ENCODE assay signal across 8 mouse cellular contexts in the genomic region with DNA sequence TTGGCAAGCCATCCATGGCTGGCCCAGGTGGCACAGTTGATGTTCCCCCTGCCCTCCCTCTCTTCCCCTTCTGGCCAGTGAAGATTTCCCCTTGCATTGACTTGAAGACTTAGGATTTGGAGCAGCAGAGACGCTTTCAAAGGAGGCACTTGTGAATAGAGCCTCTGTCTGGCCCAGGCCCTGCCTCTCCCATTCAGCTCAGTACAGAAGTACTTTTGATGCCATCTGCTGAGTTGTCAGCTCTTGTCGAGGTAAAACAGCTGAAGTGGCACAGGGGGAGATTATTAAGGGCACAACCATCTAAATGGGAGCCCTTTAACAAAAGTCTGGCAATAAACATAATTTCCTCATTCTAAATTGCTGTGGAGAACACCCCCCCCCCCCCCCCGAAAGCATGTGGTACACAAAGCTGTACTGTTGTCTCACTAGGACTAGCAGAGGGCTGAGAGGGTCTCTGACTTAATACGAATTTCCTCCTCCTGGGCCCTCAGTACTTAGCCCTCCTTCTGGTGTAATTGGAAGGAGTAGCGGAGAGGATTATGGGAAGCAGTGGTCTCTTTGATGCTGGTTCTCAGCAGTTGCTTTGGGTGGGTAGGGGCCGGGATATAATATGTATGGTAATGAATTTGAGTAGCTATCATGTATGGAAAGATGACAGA. TPM values are rescaled to one million over a fixed set of nuclear protein-coding genes. Genes with fewer than 3 reads are reported as not detected.
A peak's percentile ranks its signal among the peaks of the same experiment; 100 is the strongest.
DNase-seq lines count a peak whose midpoint lies in the region; ATAC-seq lines count a peak whose summit lies in the region.

No protein-coding gene starts in this region.

- no peaks in the 10 kb centered on the region for H3K9me3 ChIP-seq in intestine, embryonic 14.5 days (ENCODE audit: control insufficient read depth, low read length)
- H3K9me3 ChIP-seq in intestine, embryonic 16.5 days (ENCODE audit: control insufficient read depth, low read length) = no peaks in the 10 kb centered on the region
- H3K9me3 ChIP-seq in hindbrain, embryonic 15.5 days = no peaks in the 10 kb centered on the region
- H3K9me3 ChIP-seq in midbrain, embryonic 16.5 days (replicated peaks; ENCODE audit: control insufficient read depth, low read length, poor library complexity, severe bottlenecking) = no peaks in the 10 kb centered on the region

- WGBS in intestine, embryonic 14.5 days = 58% methylated on average over 6 of the region's 6 CpGs
- WGBS in intestine, embryonic 16.5 days = 64% methylated on average over 6 of the region's 6 CpGs
- 26% methylated on average over 6 of the region's 6 CpGs for WGBS in hindbrain, embryonic 15.5 days
- WGBS in midbrain, embryonic 16.5 days = 16% methylated on average over 6 of the region's 6 CpGs

- no peak overlapping the region for H3K27ac ChIP-seq in intestine, embryonic 14.5 days (ENCODE audit: low read depth)
- no peak overlapping the region for H3K27ac ChIP-seq in intestine, embryonic 16.5 days (ENCODE audit: low read length)
- H3K27ac ChIP-seq in hindbrain, embryonic 15.5 days (replicated peaks) = peak overlapping the region; percentile 78
- H3K27ac ChIP-seq in midbrain, embryonic 16.5 days (ENCODE audit: low read length) = peak overlapping the region; percentile 68

- ATAC-seq in intestine, embryonic 14.5 days (replicated peaks; ENCODE audit: low FRiP score, low TSS enrichment, low read depth) = peak; percentile 46
- no peak for ATAC-seq in intestine, embryonic 16.5 days
- peak; percentile 75 for ATAC-seq in hindbrain, embryonic 15.5 days (ENCODE audit: low FRiP score, low read depth)
- ATAC-seq in midbrain, embryonic 16.5 days = peak; percentile 75

- H3K4me3 ChIP-seq in intestine, embryonic 14.5 days (ENCODE audit: low read depth, low read length) = no peak overlapping the region
- no peak overlapping the region for H3K4me3 ChIP-seq in intestine, embryonic 16.5 days (ENCODE audit: low read length)
- H3K4me3 ChIP-seq in hindbrain, embryonic 15.5 days = no peak overlapping the region
- no peak overlapping the region for H3K4me3 ChIP-seq in midbrain, embryonic 16.5 days (ENCODE audit: low read depth, low read length)

- no peak overlapping the region for H3K4me2 ChIP-seq in intestine, embryonic 14.5 days (ENCODE audit: low read length)
- no peak overlapping the region for H3K4me2 ChIP-seq in intestine, embryonic 16.5 days (ENCODE audit: low read depth, low read length)
- H3K4me2 ChIP-seq in hindbrain, embryonic 15.5 days = no peak overlapping the region
- H3K4me2 ChIP-seq in midbrain, embryonic 16.5 days (ENCODE audit: low read length) = 0 out of 2 replicates have a peak overlapping the region, but pooled peaks have one; percentile 12

- peaks cover 73% of the 10 kb centered on the region for H3K4me1 ChIP-seq in intestine, embryonic 14.5 days (replicated peaks; ENCODE audit: control insufficient read depth, insufficient read depth, low read length)
- H3K4me1 ChIP-seq in intestine, embryonic 16.5 days (ENCODE audit: control insufficient read depth, insufficient read depth, low read length) = peaks cover 60% of the 10 kb centered on the region
- H3K4me1 ChIP-seq in hindbrain, embryonic 15.5 days (replicated peaks) = peaks cover 94% of the 10 kb centered on the region
- H3K4me1 ChIP-seq in midbrain, embryonic 16.5 days (ENCODE audit: control insufficient read depth, insufficient read depth, low read length) = peaks cover 87% of the 10 kb centered on the region

- H3K36me3 ChIP-seq in intestine, embryonic 14.5 days (ENCODE audit: control insufficient read depth, insufficient read depth, low read length) = no peaks in the 10 kb centered on the region
- H3K36me3 ChIP-seq in intestine, embryonic 16.5 days (ENCODE audit: control insufficient read depth, insufficient read depth, low read length) = no peaks in the 10 kb centered on the region
- no peaks in the 10 kb centered on the region for H3K36me3 ChIP-seq in hindbrain, embryonic 15.5 days
- H3K36me3 ChIP-seq in midbrain, embryonic 16.5 days (ENCODE audit: control insufficient read depth, insufficient read depth, low read length) = no peaks in the 10 kb centered on the region

- H3K9ac ChIP-seq in intestine, embryonic 14.5 days (ENCODE audit: low read length) = no peak overlapping the region
- no peak overlapping the region for H3K9ac ChIP-seq in intestine, embryonic 16.5 days (ENCODE audit: low read depth, low read length)
- no peak overlapping the region for H3K9ac ChIP-seq in hindbrain, embryonic 15.5 days
- H3K9ac ChIP-seq in midbrain, embryonic 16.5 days (ENCODE audit: low read depth, low read length) = no peak overlapping the region

- no peak for DNase-seq in intestine, embryonic 14.5 days (ENCODE audit: low spot score)
- DNase-seq in embryo, embryonic 11 days = peak; percentile 40
- no peak for DNase-seq in thymus, postnatal 14 days
- DNase-seq in kidney, adult 8-10 months = no peak
- DNase-seq in testis, postnatal 10 days (ENCODE audit: low spot score) = no peak

- no peaks in the 10 kb centered on the region for H3K27me3 ChIP-seq in intestine, embryonic 14.5 days (replicated peaks; ENCODE audit: control insufficient read depth, insufficient read depth, low read length)
- no peaks in the 10 kb centered on the region for H3K27me3 ChIP-seq in intestine, embryonic 16.5 days (replicated peaks; ENCODE audit: control insufficient read depth, insufficient read depth, low read length)
- H3K27me3 ChIP-seq in hindbrain, embryonic 15.5 days = no peaks in the 10 kb centered on the region
- no peaks in the 10 kb centered on the region for H3K27me3 ChIP-seq in midbrain, embryonic 16.5 days (ENCODE audit: control insufficient read depth, insufficient read depth, low read depth, low read length)

RNA-seq across cellular contexts. Expression of a gene that starts 47.1 kb away (rescaled TPM):
- 28.3 and 35.4 TPM in 2 replicates for polyA plus RNA-seq in intestine, embryonic 14.5 days (2014; fragmentation: Nextera tagmentation; extraction: Ambion mirVana)
- polyA plus RNA-seq in intestine, embryonic 16.5 days (2015; fragmentation: Nextera tagmentation; extraction: Ambion mirVana) = 10.1 TPM in 2 replicates
- 41.5 and 42.6 TPM in 2 replicates for polyA plus RNA-seq in hindbrain, embryonic 15.5 days (2015; fragmentation: Nextera tagmentation; extraction: Ambion mirVana)
- 31.4 and 38.4 TPM in 2 replicates for polyA plus RNA-seq in midbrain, embryonic 16.5 days (2015; fragmentation: Nextera tagmentation; extraction: Ambion mirVana)

Comparison
In these comparisons a context has a peak if more than half of its experiments do, and no peak if none do; other contexts are left out.
1. H3K27ac ChIP-seq: peak in hindbrain, embryonic 15.5 days (single experiment) and midbrain, embryonic 16.5 days (single experiment); none in intestine, embryonic 14.5 days (single experiment) and intestine, embryonic 16.5 days (single experiment).